Mouse (Mus musculus) R1 (cell line): ENCODE data around the gene Tfap2a.

Source experiments
- DNase-seq: peaks from one replicate; pipeline ENCODE4 v3.0.0-alpha.2; 2018; ENCODE audit warnings: low read depth, low spot score

Gene Tfap2a

DNA sequence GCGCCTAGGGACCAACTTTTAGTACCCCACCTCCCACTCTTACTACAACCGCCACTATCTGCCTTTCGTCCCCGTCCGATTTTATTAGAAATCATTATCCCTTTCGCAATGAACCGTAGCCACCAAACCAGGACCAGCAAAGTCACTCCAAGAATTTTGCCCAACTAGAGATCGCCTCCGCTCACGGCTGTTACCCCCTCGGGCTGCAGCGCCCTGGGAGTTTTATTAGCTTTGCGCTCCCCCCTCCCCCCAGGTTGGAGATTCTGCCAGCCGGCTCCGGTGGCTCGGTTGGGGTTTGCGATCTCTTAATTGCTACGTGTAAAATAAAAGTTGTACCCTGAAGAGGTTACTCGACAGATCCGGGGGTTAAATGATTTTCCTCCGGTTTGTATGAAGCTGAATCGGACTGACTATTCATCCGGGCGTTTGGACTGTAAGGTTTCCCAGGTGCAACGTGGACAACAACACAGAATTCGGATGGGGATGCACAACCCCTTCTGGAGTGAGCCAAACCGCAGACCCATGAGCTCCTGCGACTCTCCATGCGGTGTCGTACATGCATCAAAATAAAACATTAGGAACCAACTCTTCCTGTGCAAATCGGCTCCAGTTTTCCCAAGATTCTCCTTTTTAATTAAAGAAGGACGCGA, 3.7 kb downstream of the Tfap2a start:
- DNase-seq = no peak

GRCm38 (mm10) chr13:40733542-40734151, 4.5 kb downstream of the Tfap2a start:
- DNase-seq = peak; percentile 94

- no peak for DNase-seq
These were observed 5.2 kb downstream of the Tfap2a start for GRCm38 (mm10) chr13:40732816-40733541.

DNA sequence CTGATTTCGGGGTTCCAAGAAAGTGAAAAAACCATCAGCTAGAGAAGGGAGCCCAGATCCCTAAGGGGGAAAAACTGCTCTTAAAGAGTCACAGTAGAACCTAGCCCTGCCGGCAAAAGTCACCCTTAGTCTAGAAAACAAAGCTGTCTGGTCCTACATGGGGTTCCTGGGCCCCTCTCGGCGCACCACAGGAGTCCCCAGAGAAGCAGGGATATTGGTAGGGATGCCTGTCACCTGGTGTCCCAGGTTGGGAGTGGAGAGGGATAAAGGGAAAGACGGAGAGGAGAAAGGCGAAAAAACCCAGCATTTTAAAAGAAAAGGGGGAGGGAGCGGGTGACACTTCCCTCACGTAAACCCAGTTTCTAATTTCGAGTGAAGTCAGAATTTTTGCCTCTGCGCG, 6.1 kb downstream of the Tfap2a start:
- peak; percentile 59 for DNase-seq

GRCm38 (mm10) chr13:40731179-40731841, 6.9 kb downstream of the Tfap2a start:
- peak; percentile 78 for DNase-seq

GRCm38 (mm10) chr13:40730651-40731178, 7.5 kb downstream of the Tfap2a start:
- DNase-seq = peak; percentile 91

- peak; percentile 63 for DNase-seq
These were observed 8.4 kb downstream of the Tfap2a start for GRCm38 (mm10) chr13:40729592-40730431.

GRCm38 (mm10) chr13:40729037-40729436, 9.1 kb downstream of the Tfap2a start:
- DNase-seq = no peak

- no peak for DNase-seq
These were observed 9.6 kb downstream of the Tfap2a start for GRCm38 (mm10) chr13:40728626-40728990.

DNA sequence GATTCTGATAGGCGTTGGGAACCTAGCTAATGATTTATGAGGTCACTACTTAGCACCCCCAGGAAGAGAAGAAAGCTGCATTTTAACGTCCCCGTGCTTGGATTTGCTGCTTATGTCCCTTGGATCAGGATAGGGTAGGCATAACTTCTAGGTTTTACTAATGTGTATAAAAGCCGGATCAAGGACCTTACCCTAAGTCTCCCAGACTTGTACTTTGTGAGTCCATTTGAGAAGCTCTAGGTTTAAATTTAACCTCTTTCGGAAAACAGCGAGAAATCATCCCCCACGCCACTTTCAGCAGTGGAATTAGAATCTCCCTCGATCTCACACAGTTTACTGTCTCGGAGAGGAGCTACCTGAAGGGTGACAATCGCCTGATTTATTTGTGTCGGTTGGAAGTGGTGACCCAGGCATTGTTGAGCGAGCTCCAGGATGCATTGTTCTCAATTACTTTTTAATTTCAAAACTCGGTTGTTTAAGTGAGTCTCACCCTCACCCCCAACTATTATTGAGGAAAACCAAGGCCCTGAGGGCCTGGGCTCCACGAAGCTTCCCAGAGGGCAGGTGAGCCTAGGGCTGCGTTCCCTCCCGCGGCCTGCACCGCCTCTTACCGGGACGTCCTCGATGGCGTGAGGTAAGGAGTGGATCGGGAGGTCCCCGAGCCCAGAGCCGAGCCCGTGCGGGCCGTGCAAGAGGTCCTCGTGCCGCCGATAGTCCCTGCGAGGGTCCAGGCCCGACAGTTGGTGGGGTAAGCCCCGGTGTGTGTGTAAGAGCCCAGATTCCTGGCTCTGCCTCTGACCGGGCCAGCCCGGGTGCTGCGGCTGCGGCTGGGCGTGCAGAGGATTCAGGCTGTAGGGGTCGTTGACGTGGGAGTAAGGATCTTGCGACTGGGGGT, 10.2 kb downstream of the Tfap2a start:
- peak; percentile 47 for DNase-seq

GRCm38 (mm10) chr13:40725924-40726323, 12.3 kb downstream of the Tfap2a start:
- no peak for DNase-seq

DNA sequence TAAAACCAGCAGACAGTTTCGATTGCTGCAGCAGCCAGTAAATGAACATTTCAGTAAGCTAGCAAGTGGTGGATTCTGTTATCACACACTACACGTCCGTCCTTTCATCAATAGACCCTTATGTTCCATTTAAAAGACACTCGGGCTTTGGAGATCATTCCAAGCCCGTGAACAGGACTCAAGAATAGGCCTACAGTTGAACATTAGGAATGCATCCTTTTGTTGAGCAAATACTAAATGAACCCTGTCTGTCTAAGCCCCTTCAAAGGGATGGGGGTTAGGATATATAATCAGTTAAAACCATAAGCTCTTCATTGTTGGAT, 14.6 kb downstream of the Tfap2a start:
- DNase-seq = no peak

DNA sequence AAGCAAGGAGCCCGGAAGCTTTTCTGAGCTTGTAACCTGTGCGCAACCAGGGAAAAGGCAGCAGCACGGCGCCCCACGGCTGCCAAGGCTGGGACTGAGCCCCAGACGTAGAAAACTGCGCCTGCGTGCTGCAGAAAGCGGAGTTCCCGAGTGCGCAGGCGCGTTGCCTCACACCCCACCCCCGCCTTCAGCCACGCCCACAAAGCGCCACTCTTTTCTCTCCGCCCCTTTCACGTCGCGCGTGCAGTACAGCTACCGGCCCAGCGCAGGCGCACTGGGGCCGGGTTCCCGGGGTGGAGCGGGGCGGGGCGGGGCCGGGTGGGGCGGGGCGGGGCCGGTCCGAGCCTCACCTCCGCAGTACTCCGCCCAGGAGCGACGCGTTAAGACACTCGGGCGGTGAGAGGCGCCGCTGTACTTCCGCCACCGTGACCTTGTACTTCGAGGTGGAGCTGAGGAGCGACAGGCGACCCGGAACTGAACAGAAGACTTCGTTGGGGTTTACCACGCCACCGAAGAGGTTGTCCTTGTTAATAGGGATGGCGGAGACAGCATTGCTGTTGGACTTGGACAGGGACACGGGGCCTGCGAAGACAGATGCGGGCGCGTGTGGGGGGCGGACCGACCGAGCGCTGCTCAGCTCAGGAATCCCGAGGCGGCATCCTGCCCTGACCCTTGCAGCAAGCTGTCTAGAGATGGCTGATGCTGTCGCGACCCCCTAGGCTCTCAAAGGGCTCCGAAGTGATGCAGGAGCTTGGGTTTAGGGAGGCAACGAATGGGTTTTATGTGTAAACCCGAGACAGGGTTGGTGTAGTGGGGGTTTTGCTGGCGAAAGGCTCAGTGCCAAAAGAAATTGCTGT, 15.2 kb downstream of the Tfap2a start:
- peak; percentile 95 for DNase-seq

GRCm38 (mm10) chr13:40719741-40720082, 18.5 kb downstream of the Tfap2a start:
- DNase-seq = peak; percentile 60

GRCm38 (mm10) chr13:40719066-40719740, 19.0 kb downstream of the Tfap2a start:
- DNase-seq = peak; percentile 81

GRCm38 (mm10) chr13:40716771-40717716, 21.1 kb downstream of the Tfap2a start:
- DNase-seq = peak; percentile 92

DNA sequence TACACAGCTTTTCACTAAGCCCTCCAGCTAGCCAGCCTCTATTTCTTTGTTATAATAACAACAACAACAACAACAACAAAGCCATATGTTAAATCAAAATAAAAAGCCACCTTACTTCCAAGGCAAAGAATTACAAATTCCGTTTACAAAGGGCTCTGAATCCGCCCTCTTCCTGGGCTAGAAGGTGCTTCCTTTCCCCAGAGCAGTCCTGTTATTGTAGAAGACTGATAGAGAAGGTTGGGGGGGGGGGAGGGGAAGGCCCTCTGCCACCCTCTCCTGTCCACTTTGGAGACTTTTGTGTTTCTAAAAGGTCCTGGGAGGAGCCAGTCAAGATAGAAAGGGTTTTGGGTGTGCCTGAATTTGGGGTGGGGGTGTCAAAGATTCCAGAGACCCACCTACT, 23.6 kb downstream of the Tfap2a start:
- DNase-seq = peak; percentile 94

GRCm38 (mm10) chr13:40713681-40714080, 24.5 kb downstream of the Tfap2a start:
- no peak for DNase-seq
